Mouse (Mus musculus): Measurements from ENCODE around the gene Gata1. TPM values are rescaled to one million over a fixed set of nuclear protein-coding genes. Genes with fewer than 3 reads are reported as not detected.
"Not testable (repeated sequence)": the region's sequence is repeated elsewhere in the genome, so short reads cannot be mapped to it uniquely, and the experiment has no call there.

The Gata1 gene
- polyA plus RNA-seq (2014; fragmentation: Nextera tagmentation; extraction: Ambion mirVana) = 3.9 and 4.9 TPM in 2 replicates

- Histone ChIP-seq H3K27me3 (ENCODE audit: control insufficient read depth, insufficient read depth, low read length) (no peaks in the 10 kb centered on the region), H3K4me3 (ENCODE audit: low read depth, low read length) (no peak within 1 kb of the TSS), H3K36me3 (ENCODE audit: control insufficient read depth, insufficient read depth, low read length) (no peaks in the 10 kb centered on the region), H3K9ac (ENCODE audit: low read depth, low read length) (no peak within 1 kb of the TSS), H3K9me3 (ENCODE audit: control insufficient read depth, low read length) (no peaks in the 10 kb centered on the region), H3K27ac (ENCODE audit: low read depth, low read length) (no peak within 1 kb of the TSS), H3K4me2 (replicated peaks; ENCODE audit: low read depth, low read length) (no peak within 1 kb of the TSS), H3K4me1 (replicated peaks; ENCODE audit: control insufficient read depth, insufficient read depth, low read length) (no peaks in the 10 kb centered on the region)
- WGBS = 92% methylated on average over 9 of the region's 11 CpGs
- DNase-seq (ENCODE audit: low spot score) (no peak), ATAC-seq (ENCODE audit: low FRiP score) (no peak)
These were observed at the start of gene Gata1 for GRCm38 (mm10) chrX:7977892-7978291. Gata1 (minus strand) TSS chrX:7978071.

- DNase-seq (ENCODE audit: low spot score) (no peak), ATAC-seq (ENCODE audit: low FRiP score) (no peak)
- H3K27me3 ChIP-seq (ENCODE audit: control insufficient read depth, insufficient read depth, low read length) = no peaks in the 10 kb centered on the region
- no peaks in the 10 kb centered on the region for H3K9me3 ChIP-seq (ENCODE audit: control insufficient read depth, low read length)
- no peaks in the 10 kb centered on the region for H3K36me3 ChIP-seq (ENCODE audit: control insufficient read depth, insufficient read depth, low read length)
- no peak overlapping the region for H3K4me3 ChIP-seq (ENCODE audit: low read depth, low read length)
- H3K27ac ChIP-seq (ENCODE audit: low read depth, low read length) = no peak overlapping the region
- no peak overlapping the region for H3K4me2 ChIP-seq (replicated peaks; ENCODE audit: low read depth, low read length)
- 77% methylated on average over 4 of the region's 4 CpGs for WGBS
- no peaks in the 10 kb centered on the region for H3K4me1 ChIP-seq (replicated peaks; ENCODE audit: control insufficient read depth, insufficient read depth, low read length)
- H3K9ac ChIP-seq (ENCODE audit: low read depth, low read length) = no peak overlapping the region
These were observed 48.9 kb upstream of the Gata1 start for GRCm38 (mm10) chrX:8026811-8027210.

GRCm38 (mm10) chrX:8024795-8025194 lies 46.9 kb upstream of the Gata1 start:
- Histone ChIP-seq H3K27me3 (ENCODE audit: control insufficient read depth, insufficient read depth, low read length) (no peaks in the 10 kb centered on the region), H3K27ac (ENCODE audit: low read depth, low read length) (no peak overlapping the region), H3K4me3 (ENCODE audit: low read depth, low read length) (no peak overlapping the region), H3K4me1 (replicated peaks; ENCODE audit: control insufficient read depth, insufficient read depth, low read length) (no peaks in the 10 kb centered on the region), H3K9ac (ENCODE audit: low read depth, low read length) (no peak overlapping the region), H3K4me2 (replicated peaks; ENCODE audit: low read depth, low read length) (no peak overlapping the region), H3K36me3 (ENCODE audit: control insufficient read depth, insufficient read depth, low read length) (no peaks in the 10 kb centered on the region), H3K9me3 (ENCODE audit: control insufficient read depth, low read length) (no peaks in the 10 kb centered on the region)
- ATAC-seq (ENCODE audit: low FRiP score) = no peak
- DNase-seq (ENCODE audit: low spot score) = no peak
- 75% methylated on average over 2 of the region's 2 CpGs for WGBS

GRCm38 (mm10) chrX:8020111-8020778 lies 42.4 kb upstream of the Gata1 start:
- ATAC-seq (ENCODE audit: low FRiP score) (no peak), DNase-seq (ENCODE audit: low spot score) (no peak)
- Histone ChIP-seq H3K4me3 (ENCODE audit: low read depth, low read length) (no peak overlapping the region), H3K4me1 (replicated peaks; ENCODE audit: control insufficient read depth, insufficient read depth, low read length) (no peaks in the 10 kb centered on the region), H3K27ac (ENCODE audit: low read depth, low read length) (no peak overlapping the region), H3K27me3 (ENCODE audit: control insufficient read depth, insufficient read depth, low read length) (no peaks in the 10 kb centered on the region), H3K9ac (ENCODE audit: low read depth, low read length) (no peak overlapping the region), H3K9me3 (ENCODE audit: control insufficient read depth, low read length) (no peaks in the 10 kb centered on the region), H3K36me3 (ENCODE audit: control insufficient read depth, insufficient read depth, low read length) (no peaks in the 10 kb centered on the region), H3K4me2 (replicated peaks; ENCODE audit: low read depth, low read length) (no peak overlapping the region)
- WGBS = 66% methylated on average over 2 of the region's 2 CpGs

GRCm38 (mm10) chrX:8018286-8018685 lies 40.4 kb upstream of the Gata1 start, which contains the start of gene Glod5:
Glod5 (minus strand) TSS chrX:8018492.
- H3K36me3 ChIP-seq (ENCODE audit: control insufficient read depth, insufficient read depth, low read length) = no peaks in the 10 kb centered on the region
- H3K27ac ChIP-seq (ENCODE audit: low read depth, low read length) = no peak within 1 kb of the TSS
- ATAC-seq (ENCODE audit: low FRiP score) (no peak), DNase-seq (ENCODE audit: low spot score) (no peak)
- H3K4me3 ChIP-seq (ENCODE audit: low read depth, low read length) = no peak within 1 kb of the TSS
- no peak within 1 kb of the TSS for H3K9ac ChIP-seq (ENCODE audit: low read depth, low read length)
- no peak within 1 kb of the TSS for H3K4me2 ChIP-seq (replicated peaks; ENCODE audit: low read depth, low read length)
- H3K4me1 ChIP-seq (replicated peaks; ENCODE audit: control insufficient read depth, insufficient read depth, low read length) = no peaks in the 10 kb centered on the region
- 71% methylated on average over 2 of the region's 2 CpGs for WGBS
- no peaks in the 10 kb centered on the region for H3K27me3 ChIP-seq (ENCODE audit: control insufficient read depth, insufficient read depth, low read length)
- no peaks in the 10 kb centered on the region for H3K9me3 ChIP-seq (ENCODE audit: control insufficient read depth, low read length)

- no peak overlapping the region for H3K4me2 ChIP-seq (replicated peaks; ENCODE audit: low read depth, low read length)
- no peak overlapping the region for H3K27ac ChIP-seq (ENCODE audit: low read depth, low read length)
- H3K9me3 ChIP-seq (ENCODE audit: control insufficient read depth, low read length) = no peaks in the 10 kb centered on the region
- DNase-seq (ENCODE audit: low spot score) = peak; percentile 64
- no peak overlapping the region for H3K9ac ChIP-seq (ENCODE audit: low read depth, low read length)
- WGBS = 16% methylated on average over 5 of the region's 5 CpGs
- H3K27me3 ChIP-seq (ENCODE audit: control insufficient read depth, insufficient read depth, low read length) = no peaks in the 10 kb centered on the region
- no peak overlapping the region for H3K4me3 ChIP-seq (ENCODE audit: low read depth, low read length)
- no peaks in the 10 kb centered on the region for H3K4me1 ChIP-seq (replicated peaks; ENCODE audit: control insufficient read depth, insufficient read depth, low read length)
- ATAC-seq (ENCODE audit: low FRiP score) = no peak
- H3K36me3 ChIP-seq (ENCODE audit: control insufficient read depth, insufficient read depth, low read length) = no peaks in the 10 kb centered on the region
These were observed 39.3 kb upstream of the Gata1 start for GRCm38 (mm10) chrX:8017142-8017541.

- not testable (repeated sequence) for ATAC-seq (ENCODE audit: low FRiP score); H3K36me3 ChIP-seq (ENCODE audit: control insufficient read depth, insufficient read depth, low read length); H3K9ac ChIP-seq (ENCODE audit: low read depth, low read length); H3K4me1 ChIP-seq (replicated peaks; ENCODE audit: control insufficient read depth, insufficient read depth, low read length); H3K27me3 ChIP-seq (ENCODE audit: control insufficient read depth, insufficient read depth, low read length); H3K4me3 ChIP-seq (ENCODE audit: low read depth, low read length); H3K9me3 ChIP-seq (ENCODE audit: control insufficient read depth, low read length); H3K27ac ChIP-seq (ENCODE audit: low read depth, low read length); H3K4me2 ChIP-seq (replicated peaks; ENCODE audit: low read depth, low read length)
- WGBS = 30% methylated on average over 7 of the region's 7 CpGs
- DNase-seq (ENCODE audit: low spot score) = peak; percentile 22
These were observed 37.8 kb upstream of the Gata1 start for GRCm38 (mm10) chrX:8015675-8016074.

GRCm38 (mm10) chrX:8013569-8014314 lies 35.9 kb upstream of the Gata1 start:
- H3K9ac ChIP-seq (ENCODE audit: low read depth, low read length) = no peak overlapping the region
- peak; percentile 73 for ATAC-seq (ENCODE audit: low FRiP score)

GRCm38 (mm10) chrX:8013157-8013556 lies 35.3 kb upstream of the Gata1 start:
- Histone ChIP-seq H3K4me1 (replicated peaks; ENCODE audit: control insufficient read depth, insufficient read depth, low read length) (no peaks in the 10 kb centered on the region), H3K27me3 (ENCODE audit: control insufficient read depth, insufficient read depth, low read length) (no peaks in the 10 kb centered on the region), H3K9ac (ENCODE audit: low read depth, low read length) (no peak overlapping the region), H3K9me3 (ENCODE audit: control insufficient read depth, low read length) (no peaks in the 10 kb centered on the region), H3K27ac (ENCODE audit: low read depth, low read length) (peak overlapping the region; percentile 42; the same call in 1 of the 2 replicates), H3K4me3 (ENCODE audit: low read depth, low read length) (no peak overlapping the region), H3K4me2 (replicated peaks; ENCODE audit: low read depth, low read length) (no peak overlapping the region), H3K36me3 (ENCODE audit: control insufficient read depth, insufficient read depth, low read length) (no peaks in the 10 kb centered on the region)
- WGBS = 10% methylated on average over 2 of the region's 2 CpGs
- ATAC-seq (ENCODE audit: low FRiP score) = peak; percentile 48
- DNase-seq (ENCODE audit: low spot score) = no peak

More at GRCm38 (mm10) chrX:8013569-8014314, 35.9 kb upstream of the Gata1 start:
- Histone ChIP-seq H3K36me3 (ENCODE audit: control insufficient read depth, insufficient read depth, low read length) (no peaks in the 10 kb centered on the region), H3K27ac (ENCODE audit: low read depth, low read length) (peak overlapping the region; percentile 42; the same call in 1 of the 2 replicates), H3K27me3 (ENCODE audit: control insufficient read depth, insufficient read depth, low read length) (no peaks in the 10 kb centered on the region), H3K4me2 (replicated peaks; ENCODE audit: low read depth, low read length) (no peak overlapping the region), H3K9me3 (ENCODE audit: control insufficient read depth, low read length) (no peaks in the 10 kb centered on the region), H3K4me1 (replicated peaks; ENCODE audit: control insufficient read depth, insufficient read depth, low read length) (no peaks in the 10 kb centered on the region), H3K4me3 (ENCODE audit: low read depth, low read length) (no peak overlapping the region)
- 16% methylated on average over 7 of the region's 8 CpGs for WGBS
- peak; percentile 28 for DNase-seq (ENCODE audit: low spot score)
